Mouse (Mus musculus): ENCODE data around the gene Pou2af1. TPM values are rescaled to one million over a fixed set of nuclear protein-coding genes. Genes with fewer than 3 reads are reported as not detected.

Pou2af1 gene
- not detected in 2 replicates for polyA plus RNA-seq (2011; ENCODE audit: insufficient read length, low read depth, missing spikeins)

- H3K27ac ChIP-seq (ENCODE audit: insufficient read depth, low read length) = no peak within 1 kb of the TSS
- no peaks in the 10 kb centered on the region for H3K4me1 ChIP-seq (ENCODE audit: control insufficient read depth, insufficient read depth, low read length)
- H3K4me3 ChIP-seq (ENCODE audit: insufficient read depth, low read length) = no peak within 1 kb of the TSS
- TF ChIP-seq POLR2A (IDR thresholded peaks at IDR 0.05; ENCODE audit: low read depth, low read length) = no peak
- no peak for TF ChIP-seq CTCF (IDR thresholded peaks at IDR 0.05; ENCODE audit: borderline replicate concordance, insufficient read depth, low read length)
Measured at GRCm38 (mm10) chr9:51213023-51213728, at the start of gene Pou2af1. Gene Pou2af1, plus strand, starts transcription at chr9:51213708.

- TF ChIP-seq CTCF (IDR thresholded peaks at IDR 0.05; ENCODE audit: borderline replicate concordance, insufficient read depth, low read length) (no peak), POLR2A (IDR thresholded peaks at IDR 0.05; ENCODE audit: low read depth, low read length) (no peak)
- Histone ChIP-seq H3K4me3 (ENCODE audit: insufficient read depth, low read length) (no peak overlapping the region), H3K4me1 (ENCODE audit: control insufficient read depth, insufficient read depth, low read length) (no peaks in the 10 kb centered on the region), H3K27ac (ENCODE audit: insufficient read depth, low read length) (no peak overlapping the region)
Measured at GRCm38 (mm10) chr9:51163989-51164388, 49.5 kb upstream of the Pou2af1 start.

GRCm38 (mm10) chr9:51165312-51166180, 48.0 kb upstream of the Pou2af1 start, which contains the start of gene Gm32742:
Gene Gm32742, minus strand, starts transcription at chr9:51165517.
- H3K4me3 ChIP-seq (ENCODE audit: insufficient read depth, low read length) = no peak within 1 kb of the TSS
- H3K4me1 ChIP-seq (ENCODE audit: control insufficient read depth, insufficient read depth, low read length) = peaks cover 2% of the 10 kb centered on the region; the same call in 1 of the 2 replicates
- TF ChIP-seq POLR2A (IDR thresholded peaks at IDR 0.05; ENCODE audit: low read depth, low read length) = no peak
- TF ChIP-seq CTCF (IDR thresholded peaks at IDR 0.05; ENCODE audit: borderline replicate concordance, insufficient read depth, low read length) = no peak
- no peak within 1 kb of the TSS for H3K27ac ChIP-seq (ENCODE audit: insufficient read depth, low read length)

GRCm38 (mm10) chr9:51167954-51168353, 45.6 kb upstream of the Pou2af1 start:
- H3K27ac ChIP-seq (ENCODE audit: insufficient read depth, low read length) = no peak overlapping the region
- no peak for TF ChIP-seq POLR2A (IDR thresholded peaks at IDR 0.05; ENCODE audit: low read depth, low read length)
- TF ChIP-seq CTCF (IDR thresholded peaks at IDR 0.05; ENCODE audit: borderline replicate concordance, insufficient read depth, low read length) = no peak
- peaks cover 4% of the 10 kb centered on the region; the same call in 1 of the 2 replicates for H3K4me1 ChIP-seq (ENCODE audit: control insufficient read depth, insufficient read depth, low read length)

GRCm38 (mm10) chr9:51168698-51169097, 44.8 kb upstream of the Pou2af1 start:
- Histone ChIP-seq H3K4me3 (ENCODE audit: insufficient read depth, low read length) (no peak overlapping the region), H3K4me1 (ENCODE audit: control insufficient read depth, insufficient read depth, low read length) (peaks cover 4% of the 10 kb centered on the region; the same call in 1 of the 2 replicates), H3K27ac (ENCODE audit: insufficient read depth, low read length) (no peak overlapping the region)
- no peak for TF ChIP-seq CTCF (IDR thresholded peaks at IDR 0.05; ENCODE audit: borderline replicate concordance, insufficient read depth, low read length)
- TF ChIP-seq POLR2A (IDR thresholded peaks at IDR 0.05; ENCODE audit: low read depth, low read length) = no peak

More at GRCm38 (mm10) chr9:51167954-51168353, 45.6 kb upstream of the Pou2af1 start:
- H3K4me3 ChIP-seq (ENCODE audit: insufficient read depth, low read length) = no peak overlapping the region

DNA sequence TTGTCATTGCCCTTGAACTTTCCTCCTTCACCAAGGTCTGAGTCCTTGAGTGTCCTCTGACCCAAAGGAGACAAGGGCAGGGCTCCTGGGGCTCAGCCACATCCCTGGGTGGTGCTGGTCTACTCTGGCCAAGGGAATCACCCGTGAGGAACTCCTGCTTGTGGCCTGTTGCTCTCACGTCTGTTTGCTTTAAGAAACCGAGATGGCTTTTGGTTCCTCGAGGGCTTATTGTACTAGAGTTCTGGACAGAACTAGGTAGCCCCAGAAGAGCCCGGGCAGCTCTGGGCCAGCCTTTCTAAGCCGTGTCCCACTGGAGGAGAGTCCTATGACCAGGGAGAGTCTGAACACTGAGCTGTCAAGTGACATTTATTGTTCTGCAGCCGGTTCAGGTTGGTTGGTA, 44.4 kb upstream of the Pou2af1 start:
- TF ChIP-seq POLR2A (IDR thresholded peaks at IDR 0.05; ENCODE audit: low read depth, low read length) (no peak), CTCF (IDR thresholded peaks at IDR 0.05; ENCODE audit: borderline replicate concordance, insufficient read depth, low read length) (no peak)
- Histone ChIP-seq H3K4me3 (ENCODE audit: insufficient read depth, low read length) (no peak overlapping the region), H3K27ac (ENCODE audit: insufficient read depth, low read length) (no peak overlapping the region), H3K4me1 (ENCODE audit: control insufficient read depth, insufficient read depth, low read length) (peaks cover 4% of the 10 kb centered on the region; the same call in 1 of the 2 replicates)

DNA sequence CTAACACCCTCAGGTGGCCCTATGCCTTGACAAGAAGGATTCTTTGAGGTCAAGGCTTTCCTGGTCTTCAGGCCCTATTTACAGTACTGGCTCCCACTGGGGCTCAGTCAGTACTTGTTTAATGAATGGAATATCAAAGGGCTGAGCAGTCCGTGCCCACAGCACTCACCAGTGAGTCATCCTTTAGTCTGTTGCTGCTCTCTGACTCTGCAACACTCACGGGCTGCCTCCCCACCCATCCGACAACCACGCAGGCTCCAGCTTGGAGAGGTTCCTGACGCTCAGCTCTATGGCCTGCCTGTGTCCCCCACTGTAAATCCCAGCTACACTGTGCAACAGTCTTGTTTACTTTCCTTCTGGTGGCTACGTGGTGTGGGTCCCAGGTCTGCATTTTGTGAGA, 43.2 kb upstream of the Pou2af1 start:
- Histone ChIP-seq H3K4me1 (ENCODE audit: control insufficient read depth, insufficient read depth, low read length) (peaks cover 4% of the 10 kb centered on the region; the same call in 1 of the 2 replicates), H3K4me3 (ENCODE audit: insufficient read depth, low read length) (no peak overlapping the region), H3K27ac (ENCODE audit: insufficient read depth, low read length) (no peak overlapping the region)
- TF ChIP-seq POLR2A (IDR thresholded peaks at IDR 0.05; ENCODE audit: low read depth, low read length) (no peak), CTCF (IDR thresholded peaks at IDR 0.05; ENCODE audit: borderline replicate concordance, insufficient read depth, low read length) (no peak)

DNA sequence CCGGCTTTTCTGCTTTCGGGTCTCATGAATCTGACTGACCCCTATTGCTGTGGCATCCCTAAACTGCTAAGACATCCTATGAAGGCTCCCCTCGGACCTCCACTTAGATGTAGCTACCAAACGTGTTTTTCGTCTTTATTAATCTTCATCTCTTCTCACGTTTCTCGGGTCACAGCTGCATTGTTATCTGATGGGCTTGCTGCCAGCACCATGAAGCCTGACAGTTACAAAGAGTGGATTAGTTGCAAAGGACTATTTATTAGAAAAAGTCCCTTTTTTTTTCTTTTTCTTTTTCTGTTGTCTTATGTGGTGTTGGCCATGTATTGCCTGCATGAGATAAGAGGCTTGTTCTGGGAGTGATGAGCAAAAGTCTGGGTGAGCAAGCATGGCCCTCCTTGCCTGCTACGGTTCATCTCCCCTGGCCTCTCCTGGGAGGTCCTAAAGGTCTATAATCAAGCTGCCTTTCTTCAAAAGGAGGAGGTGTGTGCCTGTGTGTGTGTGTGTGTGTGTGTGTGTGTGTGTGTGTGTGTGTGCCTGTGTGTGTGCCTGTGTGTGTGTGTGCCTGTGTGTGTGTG, 38.5 kb upstream of the Pou2af1 start:
- peaks cover 4% of the 10 kb centered on the region; the same call in 1 of the 2 replicates for H3K4me1 ChIP-seq (ENCODE audit: control insufficient read depth, insufficient read depth, low read length)
- no peak overlapping the region for H3K4me3 ChIP-seq (ENCODE audit: insufficient read depth, low read length)
- no peak overlapping the region; the same call in 1 of the 2 replicates for H3K27ac ChIP-seq (ENCODE audit: insufficient read depth, low read length)
- no peak for TF ChIP-seq CTCF (IDR thresholded peaks at IDR 0.05; ENCODE audit: borderline replicate concordance, insufficient read depth, low read length)
- TF ChIP-seq POLR2A (IDR thresholded peaks at IDR 0.05; ENCODE audit: low read depth, low read length) = no peak

DNA sequence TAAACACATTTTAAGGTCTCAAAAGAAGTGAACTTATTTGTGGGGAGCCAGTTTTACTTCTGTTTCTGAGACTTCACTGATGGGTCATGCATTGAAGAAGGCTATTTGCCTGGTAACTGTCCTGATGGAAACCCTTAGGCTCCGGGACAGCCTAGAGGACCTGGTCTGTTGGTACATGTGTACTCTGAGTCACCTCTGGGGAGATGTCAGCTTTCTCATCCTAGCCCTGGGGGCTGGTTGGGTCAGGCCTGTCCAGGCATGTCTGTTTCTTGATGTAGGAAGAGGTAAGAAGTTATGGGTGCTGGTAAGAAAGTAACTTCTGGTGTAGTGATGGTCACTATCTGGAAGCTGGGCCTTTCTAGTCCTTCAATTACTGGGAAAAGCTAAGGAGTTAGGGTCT, 37.8 kb upstream of the Pou2af1 start:
- H3K4me3 ChIP-seq (ENCODE audit: insufficient read depth, low read length) = no peak overlapping the region
- no peak overlapping the region for H3K27ac ChIP-seq (ENCODE audit: insufficient read depth, low read length)
- TF ChIP-seq POLR2A (IDR thresholded peaks at IDR 0.05; ENCODE audit: low read depth, low read length) = no peak
- no peak for TF ChIP-seq CTCF (IDR thresholded peaks at IDR 0.05; ENCODE audit: borderline replicate concordance, insufficient read depth, low read length)
- H3K4me1 ChIP-seq (ENCODE audit: control insufficient read depth, insufficient read depth, low read length) = peaks cover under 1% of the 10 kb centered on the region; the same call in 1 of the 2 replicates

All from embryonic fibroblast, embryonic 13.5 days (primary cell).